Mouse (Mus musculus): Measurements from ENCODE around the gene Rxra. TPM values are rescaled to one million over a fixed set of nuclear protein-coding genes. Genes with fewer than 3 reads are reported as not detected.

Rxra gene
- polyA plus RNA-seq, 1 experiment: 107 TPM

- DNase-seq: no peak
- 64% methylated on average over 5 of the region's 5 CpGs for WGBS
- Histone ChIP-seq H3K27me3 (replicated peaks; ENCODE audit: control insufficient read depth, insufficient read depth, low read length) (no peaks in the 10 kb centered on the region), H3K4me3 (ENCODE audit: insufficient read depth, low read depth, low read length) (no peak overlapping the region), H3K4me1 (ENCODE audit: control insufficient read depth, insufficient read depth, low read length) (peaks cover 12% of the 10 kb centered on the region), H3K27ac (ENCODE audit: insufficient read depth, low read depth, low read length) (no peak overlapping the region), H3K36me3 (ENCODE audit: control insufficient read depth, insufficient read depth, low read length) (no peaks in the 10 kb centered on the region)
- TF ChIP-seq CTCF (conservative IDR thresholded peaks at IDR 0.05; ENCODE audit: insufficient read depth, insufficient read length, low read depth, low read length) (no peak), POLR2A (IDR thresholded peaks at IDR 0.05; ENCODE audit: low read depth, low read length) (no peak)
Measured at GRCm38 (mm10) chr2:27670746-27671145, 5.5 kb upstream of the Rxra start.

- no peak overlapping the region for H3K4me3 ChIP-seq (ENCODE audit: insufficient read depth, low read depth, low read length)
- H3K4me1 ChIP-seq (ENCODE audit: control insufficient read depth, insufficient read depth, low read length): peaks cover 12% of the 10 kb centered on the region
- peak; percentile 91 for DNase-seq
- peak overlapping the region; percentile 65 for H3K27ac ChIP-seq (ENCODE audit: insufficient read depth, low read depth, low read length)
- H3K36me3 ChIP-seq (ENCODE audit: control insufficient read depth, insufficient read depth, low read length): no peaks in the 10 kb centered on the region
- no peaks in the 10 kb centered on the region for H3K27me3 ChIP-seq (replicated peaks; ENCODE audit: control insufficient read depth, insufficient read depth, low read length)
- TF ChIP-seq POLR2A (IDR thresholded peaks at IDR 0.05; ENCODE audit: low read depth, low read length): no peak
- TF ChIP-seq CTCF (conservative IDR thresholded peaks at IDR 0.05; ENCODE audit: insufficient read depth, insufficient read length, low read depth, low read length): no peak
- 4% methylated on average over 3 of the region's 3 CpGs for WGBS
Measured at GRCm38 (mm10) chr2:27671633-27672091, 4.6 kb upstream of the Rxra start.

- DNase-seq: peak; percentile 88
- no peak for TF ChIP-seq CTCF (conservative IDR thresholded peaks at IDR 0.05; ENCODE audit: insufficient read depth, insufficient read length, low read depth, low read length)
- no peak for TF ChIP-seq POLR2A (IDR thresholded peaks at IDR 0.05; ENCODE audit: low read depth, low read length)
- Histone ChIP-seq H3K4me1 (ENCODE audit: control insufficient read depth, insufficient read depth, low read length) (peaks cover 37% of the 10 kb centered on the region), H3K27ac (ENCODE audit: insufficient read depth, low read depth, low read length) (peak overlapping the region; percentile 96), H3K27me3 (replicated peaks; ENCODE audit: control insufficient read depth, insufficient read depth, low read length) (no peaks in the 10 kb centered on the region), H3K36me3 (ENCODE audit: control insufficient read depth, insufficient read depth, low read length) (no peaks in the 10 kb centered on the region), H3K4me3 (ENCODE audit: insufficient read depth, low read depth, low read length) (peak overlapping the region; percentile 76)
- 8% methylated on average over 88 of the region's 106 CpGs for WGBS
Measured at GRCm38 (mm10) chr2:27676478-27677325, 462 bp downstream of the Rxra start.

- WGBS: under 1% methylated on average over 77 of the region's 77 CpGs
- peak; percentile 57 for DNase-seq
- TF ChIP-seq CTCF (conservative IDR thresholded peaks at IDR 0.05; ENCODE audit: insufficient read depth, insufficient read length, low read depth, low read length): no peak
- no peak for TF ChIP-seq POLR2A (IDR thresholded peaks at IDR 0.05; ENCODE audit: low read depth, low read length)
- H3K27ac ChIP-seq (ENCODE audit: insufficient read depth, low read depth, low read length): peak overlapping the region; percentile 87
- H3K4me1 ChIP-seq (ENCODE audit: control insufficient read depth, insufficient read depth, low read length): peaks cover 39% of the 10 kb centered on the region
- H3K36me3 ChIP-seq (ENCODE audit: control insufficient read depth, insufficient read depth, low read length): no peaks in the 10 kb centered on the region
- H3K4me3 ChIP-seq (ENCODE audit: insufficient read depth, low read depth, low read length): peak overlapping the region; percentile 57
- H3K27me3 ChIP-seq (replicated peaks; ENCODE audit: control insufficient read depth, insufficient read depth, low read length): no peaks in the 10 kb centered on the region
Measured at GRCm38 (mm10) chr2:27677411-27678310, 1.4 kb downstream of the Rxra start.

- Histone ChIP-seq H3K27ac (ENCODE audit: insufficient read depth, low read depth, low read length) (peak overlapping the region; percentile 87), H3K4me1 (ENCODE audit: control insufficient read depth, insufficient read depth, low read length) (peaks cover 43% of the 10 kb centered on the region), H3K27me3 (replicated peaks; ENCODE audit: control insufficient read depth, insufficient read depth, low read length) (no peaks in the 10 kb centered on the region), H3K4me3 (ENCODE audit: insufficient read depth, low read depth, low read length) (peak overlapping the region; percentile 57), H3K36me3 (ENCODE audit: control insufficient read depth, insufficient read depth, low read length) (no peaks in the 10 kb centered on the region)
- no peak for DNase-seq
- WGBS: 26% methylated on average over 4 of the region's 4 CpGs
- TF ChIP-seq CTCF (conservative IDR thresholded peaks at IDR 0.05; ENCODE audit: insufficient read depth, insufficient read length, low read depth, low read length) (no peak), POLR2A (IDR thresholded peaks at IDR 0.05; ENCODE audit: low read depth, low read length) (no peak)
Measured at GRCm38 (mm10) chr2:27678331-27678730, 2.1 kb downstream of the Rxra start.

- no peaks in the 10 kb centered on the region for H3K36me3 ChIP-seq (ENCODE audit: control insufficient read depth, insufficient read depth, low read length)
- H3K27me3 ChIP-seq (replicated peaks; ENCODE audit: control insufficient read depth, insufficient read depth, low read length): no peaks in the 10 kb centered on the region
- peak overlapping the region; percentile 57 for H3K4me3 ChIP-seq (ENCODE audit: insufficient read depth, low read depth, low read length)
- peaks cover 48% of the 10 kb centered on the region for H3K4me1 ChIP-seq (ENCODE audit: control insufficient read depth, insufficient read depth, low read length)
- peak overlapping the region; percentile 92 for H3K27ac ChIP-seq (ENCODE audit: insufficient read depth, low read depth, low read length)
- TF ChIP-seq POLR2A (IDR thresholded peaks at IDR 0.05; ENCODE audit: low read depth, low read length): no peak
- no peak for TF ChIP-seq CTCF (conservative IDR thresholded peaks at IDR 0.05; ENCODE audit: insufficient read depth, insufficient read length, low read depth, low read length)
- WGBS: 24% methylated on average over 7 of the region's 7 CpGs
- DNase-seq: peak; percentile 58
Measured at GRCm38 (mm10) chr2:27678836-27679480, 2.7 kb downstream of the Rxra start.

Data from kidney, adult 2 months (tissue).